Mouse (Mus musculus) bone marrow macrophage, adult 2 months (primary cell): Measurements from ENCODE around the gene Wdfy2.

Source experiments
- CTCF ChIP-seq: IDR thresholded peaks from 2 replicates; pipeline ENCODE4 v1.5.1; 2012; ENCODE audit warnings: low read depth, mild to moderate bottlenecking, low read length, moderate library complexity
- POLR2A ChIP-seq: IDR thresholded peaks from 2 replicates; pipeline ENCODE4 v1.6.1; 2012; ENCODE audit warnings: mild to moderate bottlenecking, low read depth, low read length, borderline replicate concordance

GRCm38 (mm10) chr14:62871431-62871830, 34.0 kb downstream of the Wdfy2 start:
- TF ChIP-seq CTCF (no peak), POLR2A (no peak)
